Mouse (Mus musculus): ENCODE measurements around the gene Unkl. TPM values are rescaled to one million over a fixed set of nuclear protein-coding genes. Genes with fewer than 3 reads are reported as not detected.

Unkl gene
- polyA plus RNA-seq, 1 experiment from 2014 or later: 8.8 TPM

- Histone ChIP-seq H3K4me3 (replicated peaks) (peak within 1 kb of the TSS; percentile 85), H3K4me2 (peak within 1 kb of the TSS; percentile 91), H3K9ac (peak within 1 kb of the TSS; percentile 79), H3K27me3 (peaks cover 29% of the 10 kb centered on the region), H3K36me3 (replicated peaks) (0 out of 2 replicates have a peak, but pooled peaks cover 6% of the 10 kb centered on the region), H3K27ac (replicated peaks) (peak within 1 kb of the TSS; percentile 86), H3K4me1 (replicated peaks) (peaks cover 51% of the 10 kb centered on the region), H3K9me3 (replicated peaks) (no peaks in the 10 kb centered on the region)
- WGBS (ENCODE audit: insufficient replicate concordance): under 1% methylated on average over 50 of the region's 50 CpGs
- ATAC-seq (ENCODE audit: insufficient read depth): peak; percentile 83
Observed at GRCm38 (mm10) chr17:25184129-25184691, 4.0 kb upstream of the Unkl start, which contains the start of gene BC003965. Gene BC003965 (plus strand): TSS chr17:25184554.

DNA sequence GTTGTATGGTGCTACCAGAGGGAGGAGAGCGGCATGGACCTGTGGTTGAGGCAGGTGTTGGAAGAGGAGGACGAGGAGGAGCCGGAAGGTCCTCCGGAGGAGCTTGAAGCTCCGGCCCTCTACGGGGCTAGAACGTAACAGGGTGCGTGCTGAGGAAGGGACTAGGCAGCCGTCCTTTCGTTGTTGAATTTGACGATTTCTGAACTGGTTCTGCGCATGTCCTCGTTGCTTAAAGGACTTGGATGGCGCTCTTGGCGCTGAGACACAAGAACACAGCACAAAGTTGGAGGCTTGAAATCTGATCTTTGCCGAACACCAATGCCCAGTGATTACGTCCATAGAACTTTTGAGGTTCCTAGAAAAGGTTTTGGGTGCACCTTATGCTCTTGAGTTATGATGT, 3.2 kb upstream of the Unkl start:
- Histone ChIP-seq H3K9me3 (replicated peaks) (no peaks in the 10 kb centered on the region), H3K36me3 (replicated peaks) (0 out of 2 replicates have a peak, but pooled peaks cover 6% of the 10 kb centered on the region), H3K4me3 (replicated peaks) (peak overlapping the region; percentile 85), H3K27me3 (peaks cover 26% of the 10 kb centered on the region), H3K27ac (replicated peaks) (peak overlapping the region; percentile 86), H3K4me1 (replicated peaks) (peaks cover 59% of the 10 kb centered on the region), H3K4me2 (peak overlapping the region; percentile 91), H3K9ac (peak overlapping the region; percentile 79)
- WGBS (ENCODE audit: insufficient replicate concordance): 4% methylated on average over 17 of the region's 17 CpGs
- peak; percentile 27; the same call in 1 of the 2 replicates for ATAC-seq (ENCODE audit: insufficient read depth)

DNA sequence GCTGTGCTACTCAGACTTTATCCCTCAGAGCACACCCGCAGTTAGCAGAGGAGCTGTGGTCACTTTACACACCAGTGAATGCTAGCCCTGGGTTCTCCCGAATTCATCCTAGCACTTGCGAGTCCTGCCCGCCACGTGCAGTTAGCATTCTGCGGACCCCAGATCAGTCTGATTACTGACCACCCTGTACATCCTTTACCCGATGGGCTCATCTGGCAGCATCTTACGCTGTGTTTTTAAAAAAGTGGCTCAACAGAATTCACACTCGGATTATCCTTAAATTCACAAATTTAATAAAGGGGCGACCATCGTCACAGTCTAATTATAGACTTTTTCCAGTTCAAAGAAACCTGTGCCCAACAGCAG, 430 bp upstream of the Unkl start:
- H3K27me3 ChIP-seq: peaks cover 9% of the 10 kb centered on the region
- 0 out of 2 replicates have a peak, but pooled peaks cover 12% of the 10 kb centered on the region for H3K36me3 ChIP-seq (replicated peaks)
- no peaks in the 10 kb centered on the region for H3K9me3 ChIP-seq (replicated peaks)
- 8% methylated on average over 11 of the region's 11 CpGs for WGBS (ENCODE audit: insufficient replicate concordance)
- H3K4me2 ChIP-seq: peak overlapping the region; percentile 88
- peak overlapping the region; percentile 76 for H3K27ac ChIP-seq (replicated peaks)
- H3K4me1 ChIP-seq (replicated peaks): peaks cover 60% of the 10 kb centered on the region
- peak overlapping the region; percentile 83 for H3K4me3 ChIP-seq (replicated peaks)
- no peak for ATAC-seq (ENCODE audit: insufficient read depth)
- peak overlapping the region; percentile 77 for H3K9ac ChIP-seq

DNA sequence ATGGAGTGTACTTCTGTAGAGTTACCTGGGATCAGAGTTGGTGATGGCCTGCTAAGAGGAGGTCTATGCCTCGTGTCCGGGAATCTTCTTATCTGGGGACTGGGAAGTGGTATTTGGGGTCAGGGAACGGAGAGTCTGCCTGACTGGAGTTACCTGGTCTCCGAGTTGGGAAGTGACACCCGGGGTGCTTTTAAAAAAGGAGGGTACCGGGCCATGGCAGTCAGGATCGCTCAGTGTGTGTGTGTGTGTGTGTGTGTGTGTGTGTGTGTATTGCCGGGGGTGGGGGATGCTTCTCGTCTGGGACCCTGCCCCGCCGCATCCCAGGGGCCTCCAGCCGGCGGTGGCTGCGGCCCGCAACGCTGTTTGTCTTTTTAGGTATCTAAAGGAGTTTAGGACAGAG, 894 bp downstream of the Unkl start:
- Histone ChIP-seq H3K36me3 (replicated peaks) (0 out of 2 replicates have a peak, but pooled peaks cover 14% of the 10 kb centered on the region), H3K27me3 (0 out of 2 replicates have a peak, but pooled peaks cover 7% of the 10 kb centered on the region), H3K4me1 (replicated peaks) (peaks cover 48% of the 10 kb centered on the region), H3K9me3 (replicated peaks) (no peaks in the 10 kb centered on the region), H3K27ac (replicated peaks) (no peak overlapping the region), H3K4me2 (peak overlapping the region; percentile 88), H3K9ac (peak overlapping the region; percentile 77), H3K4me3 (replicated peaks) (peak overlapping the region; percentile 83)
- 5% methylated on average over 16 of the region's 16 CpGs for WGBS (ENCODE audit: insufficient replicate concordance)
- no peak for ATAC-seq (ENCODE audit: insufficient read depth)

DNA sequence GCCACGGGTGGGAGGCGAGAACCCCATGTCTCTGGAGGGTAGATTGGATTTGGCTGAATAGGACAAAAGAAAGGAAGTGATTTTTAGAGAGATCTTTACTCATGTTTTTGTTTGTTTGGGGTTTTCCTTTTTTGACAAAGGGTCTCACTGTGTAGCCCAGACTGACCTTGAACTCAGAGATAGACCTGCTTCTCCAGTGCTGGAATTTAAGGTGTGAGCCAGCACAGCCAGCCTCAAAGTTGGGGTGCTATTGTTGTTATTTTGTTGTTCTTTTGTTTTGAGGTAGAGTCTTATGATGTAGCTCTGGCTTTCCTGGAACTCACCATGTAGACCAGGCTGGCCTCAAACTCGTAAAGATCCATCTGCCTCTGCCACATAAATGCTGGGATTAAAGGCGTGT, 14.2 kb downstream of the Unkl start:
- Histone ChIP-seq H3K27me3 (no peaks in the 10 kb centered on the region), H3K27ac (replicated peaks) (no peak overlapping the region), H3K9me3 (replicated peaks) (no peaks in the 10 kb centered on the region), H3K4me2 (no peak overlapping the region), H3K4me3 (replicated peaks) (no peak overlapping the region), H3K9ac (no peak overlapping the region), H3K4me1 (replicated peaks) (no peaks in the 10 kb centered on the region), H3K36me3 (replicated peaks) (peaks cover 59% of the 10 kb centered on the region)
- WGBS (ENCODE audit: insufficient replicate concordance): 73% methylated on average over 4 of the region's 4 CpGs
- ATAC-seq (ENCODE audit: insufficient read depth): no peak

DNA sequence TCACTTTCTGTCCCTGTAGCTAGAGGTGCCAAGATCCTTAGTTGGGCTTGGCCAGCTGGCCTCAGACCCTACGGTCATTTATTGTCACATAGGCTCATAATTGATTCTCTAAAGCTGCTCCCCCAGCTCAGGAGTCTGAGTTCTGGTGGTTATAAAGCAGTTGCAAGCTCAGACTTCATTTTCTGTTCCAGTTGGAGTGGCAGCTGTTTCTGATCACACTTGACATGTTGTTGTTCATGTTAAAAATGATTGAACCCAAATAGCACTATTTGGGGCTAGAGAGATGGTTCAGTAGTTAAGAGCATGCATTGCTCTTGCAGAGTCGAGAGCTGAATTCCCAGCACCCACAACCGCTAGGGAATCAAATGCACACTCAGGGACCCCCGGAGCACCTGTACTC, 21.8 kb downstream of the Unkl start:
- H3K9me3 ChIP-seq (replicated peaks): no peaks in the 10 kb centered on the region
- H3K36me3 ChIP-seq (replicated peaks): peaks cover 77% of the 10 kb centered on the region
- no peaks in the 10 kb centered on the region for H3K4me1 ChIP-seq (replicated peaks)
- no peak overlapping the region for H3K9ac ChIP-seq
- H3K27me3 ChIP-seq: no peaks in the 10 kb centered on the region
- no peak for ATAC-seq (ENCODE audit: insufficient read depth)
- 82% methylated on average over 4 of the region's 4 CpGs for WGBS (ENCODE audit: insufficient replicate concordance)
- no peak overlapping the region for H3K4me2 ChIP-seq
- H3K4me3 ChIP-seq (replicated peaks): no peak overlapping the region
- no peak overlapping the region for H3K27ac ChIP-seq (replicated peaks)

GRCm38 (mm10) chr17:25210680-25211466, 22.7 kb downstream of the Unkl start:
- ATAC-seq (ENCODE audit: insufficient read depth): no peak
- Histone ChIP-seq H3K27ac (replicated peaks) (no peak overlapping the region), H3K27me3 (no peaks in the 10 kb centered on the region), H3K36me3 (replicated peaks) (peaks cover 74% of the 10 kb centered on the region), H3K4me2 (no peak overlapping the region), H3K9me3 (replicated peaks) (no peaks in the 10 kb centered on the region), H3K4me1 (replicated peaks) (no peaks in the 10 kb centered on the region), H3K4me3 (replicated peaks) (no peak overlapping the region), H3K9ac (no peak overlapping the region)
- 71% methylated on average over 15 of the region's 15 CpGs for WGBS (ENCODE audit: insufficient replicate concordance)

DNA sequence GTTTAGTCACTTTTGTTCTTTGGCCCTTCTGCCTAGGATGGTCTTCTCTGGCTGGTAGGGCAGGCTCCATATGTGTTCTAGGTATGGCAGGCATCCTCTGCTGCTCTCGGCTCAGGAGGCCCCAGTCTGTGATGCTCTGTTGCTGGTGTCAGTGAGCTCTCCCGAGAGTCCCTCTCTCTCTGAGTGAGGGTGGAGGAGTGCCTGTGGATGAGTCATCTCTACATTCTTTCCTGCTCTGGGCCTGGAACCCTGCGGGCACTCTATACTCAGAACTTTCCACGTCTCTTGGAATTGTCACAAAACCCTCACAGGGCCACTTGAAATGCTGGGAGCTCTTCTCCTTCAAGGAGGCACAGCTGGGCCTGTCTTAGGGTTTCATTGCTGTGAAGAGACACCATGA, 23.5 kb downstream of the Unkl start:
- Histone ChIP-seq H3K4me2 (no peak overlapping the region), H3K27me3 (no peaks in the 10 kb centered on the region), H3K9me3 (replicated peaks) (no peaks in the 10 kb centered on the region), H3K36me3 (replicated peaks) (peaks cover 70% of the 10 kb centered on the region), H3K4me1 (replicated peaks) (no peaks in the 10 kb centered on the region), H3K9ac (no peak overlapping the region), H3K27ac (replicated peaks) (no peak overlapping the region), H3K4me3 (replicated peaks) (no peak overlapping the region)
- ATAC-seq (ENCODE audit: insufficient read depth): no peak
- 73% methylated on average over 4 of the region's 4 CpGs for WGBS (ENCODE audit: insufficient replicate concordance)

- Histone ChIP-seq H3K27ac (replicated peaks) (no peak overlapping the region), H3K4me3 (replicated peaks) (no peak overlapping the region), H3K36me3 (replicated peaks) (peaks cover 54% of the 10 kb centered on the region), H3K9ac (no peak overlapping the region), H3K9me3 (replicated peaks) (no peaks in the 10 kb centered on the region), H3K4me2 (no peak overlapping the region), H3K4me1 (replicated peaks) (peaks cover 2% of the 10 kb centered on the region; the same call in 1 of the 2 replicates), H3K27me3 (no peaks in the 10 kb centered on the region)
- 65% methylated on average over 3 of the region's 3 CpGs for whole genome bisulfite sequencing (ENCODE audit: insufficient replicate concordance)
- ATAC-seq (ENCODE audit: insufficient read depth): no peak
Observed at GRCm38 (mm10) chr17:25215431-25215830, 27.2 kb downstream of the Unkl start.

DNA sequence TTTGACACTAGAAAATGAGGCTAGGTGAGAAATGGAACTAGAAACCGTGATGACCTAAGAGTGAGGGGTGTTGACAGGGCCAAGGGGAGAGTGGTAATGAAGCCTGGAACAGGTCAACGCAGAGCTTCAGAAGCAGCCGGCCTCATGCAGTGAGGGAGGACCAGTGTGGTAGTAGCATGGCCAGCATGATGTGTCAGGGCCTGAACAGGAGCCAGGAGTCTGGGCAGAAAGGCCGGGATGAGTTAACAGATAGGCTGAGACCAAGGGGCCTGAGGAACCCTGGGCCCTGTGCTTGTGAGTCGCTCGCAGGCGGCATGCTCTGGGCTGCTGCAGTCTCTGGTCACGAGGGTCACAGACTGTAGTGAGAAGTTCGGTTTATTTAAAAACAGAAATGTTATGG, 30.8 kb downstream of the Unkl start:
- Histone ChIP-seq H3K4me1 (replicated peaks) (peaks cover 34% of the 10 kb centered on the region), H3K9ac (no peak overlapping the region), H3K27me3 (no peaks in the 10 kb centered on the region), H3K4me2 (no peak overlapping the region), H3K9me3 (replicated peaks) (no peaks in the 10 kb centered on the region), H3K4me3 (replicated peaks) (no peak overlapping the region), H3K27ac (replicated peaks) (no peak overlapping the region), H3K36me3 (replicated peaks) (peaks cover 29% of the 10 kb centered on the region)
- no peak for ATAC-seq (ENCODE audit: insufficient read depth)
- 80% methylated on average over 9 of the region's 9 CpGs for WGBS (ENCODE audit: insufficient replicate concordance)

DNA sequence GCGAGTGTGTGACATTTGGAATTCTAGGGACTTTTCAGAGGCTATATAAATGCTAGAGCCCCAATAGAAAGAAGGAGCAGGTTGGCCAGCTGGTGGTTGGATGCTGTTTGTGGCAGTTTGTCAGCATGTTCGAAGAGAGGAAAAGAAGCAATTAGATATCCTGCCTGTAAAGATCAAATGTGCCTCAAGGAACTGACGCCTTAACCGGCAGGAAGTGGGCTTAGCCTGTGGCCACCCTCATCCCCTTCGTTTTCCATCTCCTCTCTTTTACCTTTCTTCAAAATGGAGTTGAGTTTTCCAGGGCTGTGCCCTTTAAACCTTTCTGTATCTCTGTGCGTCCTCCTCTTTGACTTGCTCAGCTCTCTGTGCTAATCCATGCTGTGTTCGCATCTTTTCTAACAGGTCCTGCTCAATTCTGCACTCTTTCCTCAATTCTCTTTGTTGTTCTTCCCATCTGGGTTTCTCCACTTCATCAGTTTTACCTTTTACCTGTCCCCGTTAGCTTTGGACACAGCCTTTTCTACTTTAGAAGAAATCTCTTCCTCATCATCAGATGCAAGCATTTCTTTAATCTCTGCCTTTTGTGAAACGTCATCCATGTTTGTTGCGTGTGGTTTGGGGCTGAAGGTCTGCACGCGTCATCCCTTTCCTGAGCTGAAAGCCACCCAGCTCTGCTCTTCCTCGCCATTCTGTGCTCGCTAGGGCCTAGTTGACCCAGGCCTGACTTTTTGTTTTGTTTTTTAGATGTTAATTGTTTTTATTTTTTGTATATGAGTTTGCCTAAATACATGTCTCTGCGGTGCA, 31.5 kb downstream of the Unkl start:
- H3K4me2 ChIP-seq: no peak overlapping the region
- ATAC-seq (ENCODE audit: insufficient read depth): no peak
- H3K4me3 ChIP-seq (replicated peaks): no peak overlapping the region
- H3K9me3 ChIP-seq (replicated peaks): no peaks in the 10 kb centered on the region
- no peaks in the 10 kb centered on the region for H3K27me3 ChIP-seq
- 74% methylated on average over 15 of the region's 15 CpGs for WGBS (ENCODE audit: insufficient replicate concordance)
- peaks cover 25% of the 10 kb centered on the region for H3K36me3 ChIP-seq (replicated peaks)
- H3K9ac ChIP-seq: no peak overlapping the region
- no peak overlapping the region for H3K27ac ChIP-seq (replicated peaks)
- H3K4me1 ChIP-seq (replicated peaks): peaks cover 41% of the 10 kb centered on the region

Measured in liver, embryonic 15.5 days (tissue).